Mouse (Mus musculus): ENCODE measurements around the gene Clspn. TPM values are rescaled to one million over a fixed set of nuclear protein-coding genes. Genes with fewer than 3 reads are reported as not detected.
A peak's percentile ranks its signal among the peaks of the same experiment; 100 is the strongest.

Gene Clspn
- 23.1 and 23.6 TPM in 2 replicates for polyA plus RNA-seq (2015; fragmentation: Nextera tagmentation; extraction: Ambion mirVana)

- Histone ChIP-seq H3K4me2 (ENCODE audit: low read depth, low read length) (peak within 1 kb of the TSS; percentile 74), H3K27ac (ENCODE audit: low read length) (peak within 1 kb of the TSS; percentile 23; the same call in 1 of the 2 replicates), H3K4me3 (replicated peaks; ENCODE audit: low read length) (peak within 1 kb of the TSS; percentile 72), H3K9ac (ENCODE audit: low read length) (peak within 1 kb of the TSS; percentile 77), H3K9me3 (replicated peaks; ENCODE audit: control insufficient read depth, low read length) (no peaks in the 10 kb centered on the region), H3K36me3 (ENCODE audit: control insufficient read depth, insufficient read depth, low read length) (no peaks in the 10 kb centered on the region), H3K27me3 (ENCODE audit: control insufficient read depth, insufficient read depth, low read length) (no peaks in the 10 kb centered on the region), H3K4me1 (ENCODE audit: control insufficient read depth, insufficient read depth, low read length) (0 out of 2 replicates have a peak, but pooled peaks cover 4% of the 10 kb centered on the region)
- peak; percentile 94 for ATAC-seq (ENCODE audit: insufficient read depth, low FRiP score)
- WGBS: under 1% methylated on average over 54 of the region's 54 CpGs
Measured at GRCm38 (mm10) chr4:126556809-126557711, at the start of gene Clspn. TSS of gene Clspn (plus strand) at chr4:126556935.

- Histone ChIP-seq H3K36me3 (ENCODE audit: control insufficient read depth, insufficient read depth, low read length) (0 out of 2 replicates have a peak, but pooled peaks cover 2% of the 10 kb centered on the region), H3K4me2 (ENCODE audit: low read depth, low read length) (0 out of 2 replicates have a peak overlapping the region, but pooled peaks have one; percentile 7), H3K27ac (ENCODE audit: low read length) (peak overlapping the region; percentile 79), H3K9me3 (replicated peaks; ENCODE audit: control insufficient read depth, low read length) (no peaks in the 10 kb centered on the region), H3K27me3 (ENCODE audit: control insufficient read depth, insufficient read depth, low read length) (no peaks in the 10 kb centered on the region), H3K4me1 (ENCODE audit: control insufficient read depth, insufficient read depth, low read length) (no peaks in the 10 kb centered on the region), H3K4me3 (replicated peaks; ENCODE audit: low read length) (no peak overlapping the region), H3K9ac (ENCODE audit: low read length) (no peak overlapping the region)
- WGBS: 61% methylated on average over 14 of the region's 14 CpGs
- peak; percentile 75; the same call in 1 of the 2 replicates for ATAC-seq (ENCODE audit: insufficient read depth, low FRiP score)
Measured at GRCm38 (mm10) chr4:126508110-126508899, 48.4 kb upstream of the Clspn start.

DNA sequence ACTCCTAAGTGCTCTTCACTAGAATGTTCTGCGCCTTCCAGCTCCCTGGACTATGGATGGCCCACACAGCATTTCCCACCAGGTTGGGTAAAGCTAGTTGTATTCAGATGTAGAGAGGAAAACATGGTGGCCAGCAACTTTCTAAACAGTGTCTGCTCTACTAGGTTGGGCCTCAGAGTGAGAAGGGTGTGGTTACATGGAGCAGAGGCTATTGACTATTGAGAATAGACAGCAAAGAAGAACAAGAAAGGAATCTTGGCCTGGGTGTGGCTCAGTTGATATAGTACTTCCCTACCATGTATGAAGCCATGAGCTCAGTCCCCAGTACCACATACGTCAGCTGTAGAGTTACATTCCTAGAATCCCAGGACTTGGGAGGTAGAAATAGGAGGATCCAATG lies 47.7 kb upstream of the Clspn start:
- no peak overlapping the region for H3K4me3 ChIP-seq (replicated peaks; ENCODE audit: low read length)
- H3K27ac ChIP-seq (ENCODE audit: low read length): peak overlapping the region; percentile 79
- 81% methylated on average over 2 of the region's 2 CpGs for WGBS
- no peaks in the 10 kb centered on the region for H3K9me3 ChIP-seq (replicated peaks; ENCODE audit: control insufficient read depth, low read length)
- H3K4me2 ChIP-seq (ENCODE audit: low read depth, low read length): no peak overlapping the region
- no peaks in the 10 kb centered on the region for H3K27me3 ChIP-seq (ENCODE audit: control insufficient read depth, insufficient read depth, low read length)
- H3K36me3 ChIP-seq (ENCODE audit: control insufficient read depth, insufficient read depth, low read length): 0 out of 2 replicates have a peak, but pooled peaks cover 2% of the 10 kb centered on the region
- peak; percentile 37; the same call in 1 of the 2 replicates for ATAC-seq (ENCODE audit: insufficient read depth, low FRiP score)
- no peak overlapping the region for H3K9ac ChIP-seq (ENCODE audit: low read length)
- no peaks in the 10 kb centered on the region for H3K4me1 ChIP-seq (ENCODE audit: control insufficient read depth, insufficient read depth, low read length)

GRCm38 (mm10) chr4:126511013-126511412 lies 45.7 kb upstream of the Clspn start:
- Histone ChIP-seq H3K9me3 (replicated peaks; ENCODE audit: control insufficient read depth, low read length) (no peaks in the 10 kb centered on the region), H3K36me3 (ENCODE audit: control insufficient read depth, insufficient read depth, low read length) (0 out of 2 replicates have a peak, but pooled peaks cover 2% of the 10 kb centered on the region), H3K4me3 (replicated peaks; ENCODE audit: low read length) (no peak overlapping the region), H3K4me2 (ENCODE audit: low read depth, low read length) (no peak overlapping the region), H3K27me3 (ENCODE audit: control insufficient read depth, insufficient read depth, low read length) (no peaks in the 10 kb centered on the region), H3K4me1 (ENCODE audit: control insufficient read depth, insufficient read depth, low read length) (no peaks in the 10 kb centered on the region), H3K9ac (ENCODE audit: low read length) (no peak overlapping the region), H3K27ac (ENCODE audit: low read length) (no peak overlapping the region)
- WGBS: 82% methylated on average over 5 of the region's 5 CpGs
- ATAC-seq (ENCODE audit: insufficient read depth, low FRiP score): no peak

DNA sequence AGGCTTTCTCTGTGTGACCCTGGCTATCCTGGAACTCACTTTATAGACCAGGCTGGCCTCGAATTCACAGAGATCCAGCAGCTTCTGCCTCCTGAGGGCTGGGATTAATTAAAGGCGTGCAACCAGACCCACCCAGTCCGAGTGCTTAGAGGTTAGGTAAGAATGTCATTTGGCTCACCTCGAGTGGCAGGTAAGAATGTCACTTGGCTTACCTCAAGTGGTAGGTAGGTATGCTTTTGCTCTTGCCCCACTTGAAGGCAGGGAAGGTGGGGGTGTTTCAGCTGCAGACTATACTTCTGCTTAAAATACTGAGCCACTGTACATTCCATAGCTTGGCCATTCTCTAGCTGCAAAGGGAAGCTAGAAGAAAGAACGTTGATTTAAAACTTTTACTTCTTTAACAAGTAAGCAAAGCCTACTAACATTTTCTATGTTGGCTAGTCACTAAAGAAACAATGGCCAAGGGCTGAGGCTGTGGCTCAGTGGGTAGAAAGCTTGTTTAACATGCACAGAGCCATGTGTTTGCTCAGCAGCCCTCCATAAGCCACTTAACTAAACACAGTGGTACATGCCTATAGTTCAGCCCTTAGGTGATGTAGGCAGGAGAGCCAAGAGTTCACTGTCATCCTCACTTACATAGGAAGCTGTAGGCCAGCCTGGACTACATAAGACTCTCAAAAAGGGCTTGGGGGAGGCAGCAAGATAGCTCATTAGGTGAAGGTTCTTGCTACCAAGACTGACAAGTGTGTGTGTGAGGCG lies 44.2 kb upstream of the Clspn start:
- H3K27ac ChIP-seq (ENCODE audit: low read length): no peak overlapping the region
- no peak for ATAC-seq (ENCODE audit: insufficient read depth, low FRiP score)

GRCm38 (mm10) chr4:126526164-126526563 lies 30.6 kb upstream of the Clspn start:
- Histone ChIP-seq H3K27me3 (ENCODE audit: control insufficient read depth, insufficient read depth, low read length) (no peaks in the 10 kb centered on the region), H3K4me1 (ENCODE audit: control insufficient read depth, insufficient read depth, low read length) (no peaks in the 10 kb centered on the region), H3K36me3 (ENCODE audit: control insufficient read depth, insufficient read depth, low read length) (no peaks in the 10 kb centered on the region), H3K27ac (ENCODE audit: low read length) (no peak overlapping the region), H3K4me2 (ENCODE audit: low read depth, low read length) (no peak overlapping the region), H3K4me3 (replicated peaks; ENCODE audit: low read length) (no peak overlapping the region), H3K9me3 (replicated peaks; ENCODE audit: control insufficient read depth, low read length) (no peaks in the 10 kb centered on the region), H3K9ac (ENCODE audit: low read length) (no peak overlapping the region)
- 74% methylated on average over 3 of the region's 3 CpGs for WGBS
- ATAC-seq (ENCODE audit: insufficient read depth, low FRiP score): no peak

More for the DNA sequence above, 44.2 kb upstream of the Clspn start:
- H3K9ac ChIP-seq (ENCODE audit: low read length): no peak overlapping the region
- no peaks in the 10 kb centered on the region for H3K27me3 ChIP-seq (ENCODE audit: control insufficient read depth, insufficient read depth, low read length)
- H3K36me3 ChIP-seq (ENCODE audit: control insufficient read depth, insufficient read depth, low read length): no peaks in the 10 kb centered on the region
- H3K4me1 ChIP-seq (ENCODE audit: control insufficient read depth, insufficient read depth, low read length): no peaks in the 10 kb centered on the region
- WGBS: 82% methylated on average over 6 of the region's 6 CpGs
- H3K4me3 ChIP-seq (replicated peaks; ENCODE audit: low read length): no peak overlapping the region
- no peak overlapping the region for H3K4me2 ChIP-seq (ENCODE audit: low read depth, low read length)
- H3K9me3 ChIP-seq (replicated peaks; ENCODE audit: control insufficient read depth, low read length): no peaks in the 10 kb centered on the region

GRCm38 (mm10) chr4:126526828-126527227 lies 29.9 kb upstream of the Clspn start:
- ATAC-seq (ENCODE audit: insufficient read depth, low FRiP score): no peak
- Histone ChIP-seq H3K27ac (ENCODE audit: low read length) (no peak overlapping the region), H3K4me3 (replicated peaks; ENCODE audit: low read length) (no peak overlapping the region), H3K9me3 (replicated peaks; ENCODE audit: control insufficient read depth, low read length) (no peaks in the 10 kb centered on the region), H3K4me2 (ENCODE audit: low read depth, low read length) (no peak overlapping the region), H3K4me1 (ENCODE audit: control insufficient read depth, insufficient read depth, low read length) (no peaks in the 10 kb centered on the region), H3K27me3 (ENCODE audit: control insufficient read depth, insufficient read depth, low read length) (no peaks in the 10 kb centered on the region), H3K9ac (ENCODE audit: low read length) (no peak overlapping the region), H3K36me3 (ENCODE audit: control insufficient read depth, insufficient read depth, low read length) (no peaks in the 10 kb centered on the region)
- WGBS: 92% methylated on average over 5 of the region's 5 CpGs

DNA sequence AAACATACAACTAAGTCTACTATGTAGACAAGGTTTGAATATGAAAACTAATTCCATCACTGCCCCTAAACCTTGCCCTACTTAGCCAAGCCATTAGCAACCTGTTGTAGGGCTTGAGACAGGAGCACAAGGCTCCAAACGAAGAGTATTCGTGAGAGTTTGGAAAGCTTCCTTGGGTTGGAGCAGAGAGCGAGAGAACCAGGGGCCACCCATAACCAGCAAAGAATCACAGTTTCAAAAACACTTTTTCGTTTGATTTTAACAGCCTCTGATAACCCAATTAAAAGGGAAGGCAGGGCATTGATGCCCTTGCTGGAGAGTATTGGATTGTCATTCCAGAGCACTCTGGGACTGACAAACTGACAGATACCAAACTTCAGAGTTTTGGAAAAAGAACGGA lies 24.4 kb upstream of the Clspn start:
- peak overlapping the region; percentile 76 for H3K4me3 ChIP-seq (replicated peaks; ENCODE audit: low read length)
- no peaks in the 10 kb centered on the region for H3K9me3 ChIP-seq (replicated peaks; ENCODE audit: control insufficient read depth, low read length)
- 45% methylated on average over 5 of the region's 5 CpGs for WGBS
- no peaks in the 10 kb centered on the region for H3K36me3 ChIP-seq (ENCODE audit: control insufficient read depth, insufficient read depth, low read length)
- peak overlapping the region; percentile 91 for H3K4me2 ChIP-seq (ENCODE audit: low read depth, low read length)
- H3K27ac ChIP-seq (ENCODE audit: low read length): no peak overlapping the region
- H3K9ac ChIP-seq (ENCODE audit: low read length): peak overlapping the region; percentile 91
- no peak for ATAC-seq (ENCODE audit: insufficient read depth, low FRiP score)
- H3K4me1 ChIP-seq (ENCODE audit: control insufficient read depth, insufficient read depth, low read length): no peaks in the 10 kb centered on the region
- no peaks in the 10 kb centered on the region for H3K27me3 ChIP-seq (ENCODE audit: control insufficient read depth, insufficient read depth, low read length)

Data from stomach, embryonic 16.5 days (tissue).